Mouse (Mus musculus): ENCODE data around the gene Mat1a.

DNA sequence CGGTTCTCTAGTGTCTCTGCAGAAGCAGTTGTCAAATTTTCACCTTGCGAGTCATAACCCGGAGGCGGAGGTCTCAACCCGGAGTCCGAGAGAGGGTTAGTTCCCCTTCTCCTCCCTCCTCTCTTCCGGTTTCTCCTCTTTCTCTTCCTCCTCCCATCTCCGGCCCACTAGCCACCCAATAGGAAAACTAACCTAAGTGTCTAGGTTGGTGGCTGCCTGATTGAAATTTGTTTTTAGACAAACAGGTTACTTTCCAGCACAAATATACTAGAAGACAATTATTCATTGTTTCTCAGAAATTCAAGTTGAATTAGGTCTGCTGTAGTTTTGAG, 31.9 kb upstream of the Mat1a start:
- TF ChIP-seq POLR2A (IDR thresholded peaks at IDR 0.05; ENCODE audit: low read depth, low read length) (no peak), CTCF (IDR thresholded peaks at IDR 0.05; ENCODE audit: extremely low read depth, insufficient read depth, insufficient read length, insufficient replicate concordance) (no peak)

Measured in spleen, adult 2 months (tissue).